16 mouse cellular contexts compared by ENCODE assay signal in the genomic region with DNA sequence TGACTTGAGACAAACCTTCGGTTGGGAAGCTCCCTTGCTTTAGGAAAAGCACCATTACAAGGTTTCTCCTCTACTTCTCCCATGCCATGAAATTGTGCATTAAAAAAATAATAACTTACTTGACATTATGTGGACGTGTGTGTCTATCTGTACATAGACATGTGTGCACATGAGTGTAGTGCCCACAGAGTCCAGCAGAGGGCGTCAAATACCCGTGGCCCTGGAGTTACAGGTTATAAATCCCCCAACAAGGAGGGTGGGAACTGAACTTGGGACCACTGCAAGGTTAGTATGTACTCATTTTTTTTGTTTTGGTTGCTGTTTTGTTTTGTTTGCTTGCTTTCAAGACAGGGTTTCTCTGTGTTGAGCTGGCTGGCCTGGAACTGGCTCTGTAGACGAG. TPM values are rescaled to one million over a fixed set of nuclear protein-coding genes. Genes with fewer than 3 reads are reported as not detected.
DNase-seq lines count a peak whose midpoint lies in the region; ATAC-seq and TF ChIP-seq lines count a peak whose summit lies in the region.
"Had no signal": no experiment of that assay in that cellular context is flagged by ENCODE, and none has a peak within 500 bp of the region (broad histone marks: within the 10 kb centered on the region; RNA-seq: fewer than 3 reads in every experiment).

No protein-coding gene starts in this region.

- no peak overlapping the region for H3K9ac ChIP-seq in forebrain, embryonic 12.5 days
- H3K9ac ChIP-seq: forebrain, postnatal 0 days; limb, embryonic 15.5 days had no signal

- DNase-seq in kidney, adult 2 months, result no peak
- DNase-seq in kidney, adult 18-20 months, result no peak
- peak; percentile 9 for DNase-seq in thymus, postnatal 4 days
- no peak for DNase-seq in thymus, postnatal 0 days (ENCODE audit: low spot score)
- DNase-seq in ZHBTc4 (ENCODE audit: low read depth, low spot score), result peak; percentile 67
- no peak for DNase-seq in urinary bladder, adult 18-20 months (ENCODE audit: low spot score in 2 of 2)
- no peak for DNase-seq in c-Kit-positive CD71-positive TER-119-positive erythroid progenitor cells, embryonic 14.5 days (ENCODE audit: low spot score)
- DNase-seq: adrenal gland, postnatal 25 days; forebrain, postnatal 0 days; thymus, adult 18-20 months had no signal

- whole genome bisulfite sequencing in kidney, adult 2 months, result 61% methylated on average over 5 of the region's 5 CpGs
- 70% methylated on average over 5 of the region's 5 CpGs for WGBS in forebrain, embryonic 12.5 days

- no peaks in the 10 kb centered on the region for H3K36me3 ChIP-seq in kidney, adult 2 months (ENCODE audit: control insufficient read depth, insufficient read depth, low read length)
- no peaks in the 10 kb centered on the region for H3K36me3 ChIP-seq in forebrain, embryonic 12.5 days (replicated peaks)
- H3K36me3 ChIP-seq: heart, embryonic 10.5 days; limb, embryonic 15.5 days had no signal

- TF ChIP-seq CTCF in kidney, adult 2 months (conservative IDR thresholded peaks at IDR 0.05; ENCODE audit: insufficient read depth, insufficient read length, low read depth, low read length), result 0 out of 2 replicates have a peak, but pooled peaks have one; percentile 4

- no peak for ATAC-seq in forebrain, embryonic 12.5 days (ENCODE audit: low FRiP score)
- ATAC-seq: forebrain, postnatal 0 days; inflammation-experienced regulatory T-cells, adult 6 months had no signal

- no peak overlapping the region for H3K4me2 ChIP-seq in forebrain, embryonic 12.5 days
- H3K4me2 ChIP-seq: limb, embryonic 15.5 days; midbrain, embryonic 11.5 days had no signal

- no peak overlapping the region for H3K4me3 ChIP-seq in kidney, adult 2 months (ENCODE audit: insufficient read depth, low read depth, low read length)
- H3K4me3 ChIP-seq in forebrain, embryonic 12.5 days (replicated peaks), result no peak overlapping the region
- H3K4me3 ChIP-seq: heart, embryonic 10.5 days; limb, embryonic 15.5 days had no signal

- no peak overlapping the region for H3K27ac ChIP-seq in kidney, adult 2 months (ENCODE audit: insufficient read depth, low read depth, low read length)
- no peak overlapping the region for H3K27ac ChIP-seq in forebrain, embryonic 12.5 days
- H3K27ac ChIP-seq: heart, embryonic 10.5 days; kidney, postnatal 0 days; limb, embryonic 15.5 days had no signal

- H3K27me3 ChIP-seq in kidney, adult 2 months (replicated peaks; ENCODE audit: control insufficient read depth, insufficient read depth, low read length), result no peaks in the 10 kb centered on the region
- H3K27me3 ChIP-seq in forebrain, embryonic 12.5 days, result no peaks in the 10 kb centered on the region
- H3K27me3 ChIP-seq: limb, embryonic 15.5 days had no signal

- no peaks in the 10 kb centered on the region for H3K4me1 ChIP-seq in kidney, adult 2 months (ENCODE audit: control insufficient read depth, insufficient read depth, low read length)
- H3K4me1 ChIP-seq in forebrain, embryonic 12.5 days, result no peaks in the 10 kb centered on the region
- H3K4me1 ChIP-seq: limb, embryonic 15.5 days had no signal

- no peaks in the 10 kb centered on the region for H3K9me3 ChIP-seq in forebrain, embryonic 12.5 days
- H3K9me3 ChIP-seq: heart, embryonic 10.5 days; limb, embryonic 15.5 days had no signal

- no peak for TF ChIP-seq POLR2A in kidney, adult 2 months (IDR thresholded peaks at IDR 0.05; ENCODE audit: low read depth, low read length)

RNA-seq across cellular contexts. Expression of a gene that starts 42.6 kb away (rescaled TPM):
- 15.6 and 17.8 TPM in 2 replicates for polyA plus RNA-seq in kidney, adult 2 months (2012; rRNA removed)
- 0.12 and 0.29 TPM in 2 replicates for polyA plus RNA-seq in thymus, postnatal 0 days (2015; fragmentation: Nextera tagmentation; extraction: Ambion mirVana)
- 1.5 and 1.7 TPM in 2 replicates for polyA plus RNA-seq in forebrain, embryonic 12.5 days (2016; fragmentation: Nextera tagmentation; extraction: Ambion mirVana)

Comparison
In these comparisons a context has a peak if more than half of its experiments do, and no peak if none do; other contexts are left out.
1. DNase-seq: peak in thymus, postnatal 4 days (single experiment) and ZHBTc4 (single experiment); none in kidney, adult 2 months (single experiment), kidney, adult 18-20 months (single experiment), thymus, postnatal 0 days (single experiment), urinary bladder, adult 18-20 months (0 of 2) and c-Kit-positive CD71-positive TER-119-positive erythroid progenitor cells, embryonic 14.5 days (single experiment).